Mouse (Mus musculus): Measurements from ENCODE around the gene Pcsk6.

GRCm38 (mm10) chr7:65914761-65915301 lies 53.3 kb downstream of the Pcsk6 start:
- no peak for TF ChIP-seq CTCF (IDR thresholded peaks at IDR 0.05; ENCODE audit: low read depth)
- no peak for TF ChIP-seq EP300 (optimal IDR thresholded peaks at IDR 0.05)
